Mouse (Mus musculus) small intestine, adult 2 months (tissue): ENCODE measurements around the gene Synj2.

Source experiments
- CTCF ChIP-seq: fragments of 200-500 bp; IDR thresholded peaks from 2 replicates; pipeline ENCODE4 v1.5.1; 2012; ENCODE audit warnings: low read depth, mild to moderate bottlenecking, control low read depth, inconsistent platforms, low read length, moderate library complexity, mixed read lengths; ENCODE audit not compliant: insufficient replicate concordance, insufficient read length; ENCODE audit errors: extremely low read depth
- POLR2A ChIP-seq: fragments of 200-500 bp; IDR thresholded peaks from 2 replicates; pipeline ENCODE4 v1.6.1; 2012; ENCODE audit warnings: low read depth, mild to moderate bottlenecking, control low read depth, inconsistent platforms, low read length, moderate library complexity

DNA sequence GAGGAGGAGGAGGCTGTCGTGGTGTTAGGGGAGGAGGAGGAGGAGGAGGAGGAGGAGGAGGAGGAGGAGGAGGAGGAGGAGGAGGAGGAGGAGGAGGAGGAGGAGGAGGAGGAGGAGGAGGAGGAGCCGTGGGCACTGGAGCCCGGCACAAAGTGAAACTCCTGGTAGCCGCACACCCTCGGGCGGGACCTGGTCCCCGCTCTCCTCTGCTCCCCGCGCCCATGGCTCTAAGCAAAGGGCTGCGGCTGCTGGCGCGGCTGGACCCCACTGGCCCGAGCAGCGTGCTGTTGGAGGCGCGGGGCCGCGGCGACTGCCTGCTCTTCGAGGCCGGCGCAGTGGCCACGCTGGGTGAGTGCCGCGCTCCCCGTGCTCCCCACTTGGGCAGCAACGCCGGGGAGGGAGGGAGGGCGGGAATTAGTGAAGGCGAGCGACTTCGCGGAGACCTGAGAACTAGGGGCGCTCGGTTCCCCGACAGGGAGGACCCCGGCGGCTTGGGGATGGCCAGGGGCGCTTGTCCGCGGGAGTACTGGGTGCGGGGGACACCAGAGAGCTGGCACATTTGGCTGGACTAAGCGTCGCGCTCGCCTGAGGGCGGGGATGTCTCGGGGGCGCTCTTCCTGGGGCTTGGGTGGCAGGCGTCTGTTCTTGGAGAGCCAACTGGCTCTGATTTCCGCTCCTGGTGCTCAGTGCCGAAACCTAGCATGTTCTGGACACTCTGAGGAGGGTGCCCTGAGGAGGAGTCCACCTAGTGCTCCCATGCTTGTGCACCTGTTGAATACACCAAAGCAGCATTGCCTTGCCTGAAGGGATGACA lies at the start of gene Synj2:
- TF ChIP-seq POLR2A (no peak), CTCF (no peak)
